Mouse (Mus musculus) midbrain, embryonic 11.5 days (tissue): ENCODE data around the gene Zfp715. TPM values are rescaled to one million over a fixed set of nuclear protein-coding genes. Genes with fewer than 3 reads are reported as not detected.
A peak's percentile ranks its signal among the peaks of the same experiment; 100 is the strongest.
"Not testable (repeated sequence)": the region's sequence is repeated elsewhere in the genome, so short reads cannot be mapped to it uniquely, and the experiment has no call there.

Source experiments
- ATAC-seq: fragments of 200-750 bp; cut with Nextera tagmentation; 2 replicates; pipeline ENCODE4 v1.8.0; 2017; ENCODE audit warnings: moderate TSS enrichment, moderate library complexity; ENCODE audit not compliant: low FRiP score
- DNase-seq: peaks from one replicate; pipeline ENCODE4 v3.0.0; 2015; ENCODE audit warnings: low spot score; ENCODE audit errors: missing footprints
- H3K27ac ChIP-seq: fragments of 300-500 bp; sonication (generic); 2 replicates; pipeline ENCODE4 v1.5.1; 2014; ENCODE audit warnings: low read depth, low read length
- H3K27me3 ChIP-seq: fragments of 300-500 bp; sonication (generic); 2 replicates; pipeline ENCODE4 v1.6.1; 2014; ENCODE audit warnings: mild to moderate bottlenecking, low read length, moderate library complexity, mixed read lengths; ENCODE audit not compliant: control insufficient read depth, insufficient read depth
- H3K36me3 ChIP-seq: fragments of 300-500 bp; sonication (generic); 2 replicates; pipeline ENCODE4 v1.6.1; 2014; ENCODE audit warnings: mild to moderate bottlenecking, low read length, moderate library complexity, mixed read lengths; ENCODE audit not compliant: control insufficient read depth, insufficient read depth
- H3K4me1 ChIP-seq: fragments of 300-500 bp; sonication (generic); 2 replicates; pipeline ENCODE4 v1.6.1; 2014; ENCODE audit warnings: low read length; ENCODE audit not compliant: control insufficient read depth, insufficient read depth
- H3K4me2 ChIP-seq: fragments of 300-500 bp; sonication (generic); 2 replicates; pipeline ENCODE4 v1.6.1; 2014; ENCODE audit warnings: mild to moderate bottlenecking, moderate library complexity
- H3K4me3 ChIP-seq: fragments of 300-500 bp; sonication (generic); 2 replicates; pipeline ENCODE4 v1.5.1; 2014; ENCODE audit warnings: low read depth, low read length
- H3K9ac ChIP-seq: fragments of 300-500 bp; sonication (generic); 2 replicates; pipeline ENCODE4 v1.6.1; 2014; ENCODE audit warnings: low read length
- H3K9me3 ChIP-seq: fragments of 300-500 bp; sonication (generic); 2 replicates; pipeline ENCODE4 v1.6.1; 2016; ENCODE audit warnings: low read length; ENCODE audit not compliant: control insufficient read depth
- whole genome bisulfite sequencing: fragments of 180-500 bp; shearing (Covaris S2); extraction: QIAGEN DNeasy Blood & Tissue Kit; methylation state at CpG from one replicate; pipeline ENCODE4 v1.1.7; 2014; 5-methylcytosine and 5-hydroxymethylcytosine counted together
- polyA plus RNA-seq: library from polyadenylated mRNA; unstranded; fragments of >200 nt; fragmentation: Nextera tagmentation; extraction: Ambion mirVana; gene quantifications from 2 replicates; pipeline ENCODE4 v1.2.1, GENCODE M21; 2014

The Zfp715 gene
- polyA plus RNA-seq = 14.9 and 15.7 TPM in 2 replicates

GRCm38 (mm10) chr7:43313013-43313428 lies at the start of gene Zfp715:
Zfp715 (minus strand) TSS chr7:43313294.
- ATAC-seq = peak; percentile 95
- Histone ChIP-seq H3K4me2 (peak within 1 kb of the TSS; percentile 74), H3K4me3 (peak within 1 kb of the TSS; percentile 76), H3K4me1 (peaks cover 8% of the 10 kb centered on the region), H3K9ac (peak within 1 kb of the TSS; percentile 78), H3K27ac (peak within 1 kb of the TSS; percentile 50; the same call in 1 of the 2 replicates), H3K36me3 (no peaks in the 10 kb centered on the region; the same call in 1 of the 2 replicates), H3K27me3 (no peaks in the 10 kb centered on the region), H3K9me3 (no peaks in the 10 kb centered on the region)
- peak; percentile 98 for DNase-seq
- WGBS = under 1% methylated on average over 33 of the region's 33 CpGs

- WGBS = 76% methylated on average over 4 of the region's 4 CpGs
Observed at GRCm38 (mm10) chr7:43362021-43362420, 48.9 kb upstream of the Zfp715 start.

GRCm38 (mm10) chr7:43361442-43361841 lies 48.3 kb upstream of the Zfp715 start:
- 86% methylated on average over 1 of the region's 1 CpGs for WGBS
- H3K9ac ChIP-seq = no peak overlapping the region
- H3K27ac ChIP-seq = no peak overlapping the region
- no peak for DNase-seq
- no peak overlapping the region for H3K4me3 ChIP-seq
- H3K9me3 ChIP-seq = no peaks in the 10 kb centered on the region
- no peaks in the 10 kb centered on the region for H3K36me3 ChIP-seq
- H3K4me2 ChIP-seq = no peak overlapping the region
- H3K4me1 ChIP-seq = no peaks in the 10 kb centered on the region
- no peak for ATAC-seq
- no peaks in the 10 kb centered on the region for H3K27me3 ChIP-seq

More at GRCm38 (mm10) chr7:43362021-43362420, 48.9 kb upstream of the Zfp715 start:
- H3K4me3 ChIP-seq = no peak overlapping the region
- H3K9ac ChIP-seq = no peak overlapping the region
- H3K9me3 ChIP-seq = no peaks in the 10 kb centered on the region
- H3K27ac ChIP-seq = no peak overlapping the region
- H3K4me1 ChIP-seq = no peaks in the 10 kb centered on the region
- no peaks in the 10 kb centered on the region for H3K27me3 ChIP-seq
- no peaks in the 10 kb centered on the region for H3K36me3 ChIP-seq
- H3K4me2 ChIP-seq = no peak overlapping the region
- DNase-seq (no peak), ATAC-seq (no peak)

GRCm38 (mm10) chr7:43358556-43358955 lies 45.5 kb upstream of the Zfp715 start:
- H3K4me2 ChIP-seq = no peak overlapping the region
- no peak overlapping the region for H3K4me3 ChIP-seq
- no peaks in the 10 kb centered on the region for H3K36me3 ChIP-seq
- H3K4me1 ChIP-seq = peaks cover 4% of the 10 kb centered on the region; the same call in 1 of the 2 replicates
- DNase-seq (no peak), ATAC-seq (no peak)
- no peak overlapping the region for H3K27ac ChIP-seq
- H3K9me3 ChIP-seq = no peaks in the 10 kb centered on the region
- no peak overlapping the region for H3K9ac ChIP-seq
- WGBS = 88% methylated on average over 3 of the region's 3 CpGs
- no peaks in the 10 kb centered on the region for H3K27me3 ChIP-seq

- H3K27ac ChIP-seq = no peak overlapping the region
- H3K9ac ChIP-seq = peak overlapping the region; percentile 43
- H3K36me3 ChIP-seq = no peaks in the 10 kb centered on the region
- ATAC-seq (peak; percentile 79), DNase-seq (peak; percentile 85)
- H3K4me2 ChIP-seq = peak overlapping the region; percentile 17; the same call in 1 of the 2 replicates
- H3K4me1 ChIP-seq = peaks cover 4% of the 10 kb centered on the region; the same call in 1 of the 2 replicates
- H3K4me3 ChIP-seq = no peak overlapping the region
- no peaks in the 10 kb centered on the region for H3K27me3 ChIP-seq
- H3K9me3 ChIP-seq = no peaks in the 10 kb centered on the region
- 10% methylated on average over 12 of the region's 12 CpGs for WGBS
Observed at GRCm38 (mm10) chr7:43354893-43355835, 42.1 kb upstream of the Zfp715 start.

- ATAC-seq (no peak), DNase-seq (no peak)
- Histone ChIP-seq H3K36me3 (no peaks in the 10 kb centered on the region), H3K4me1 (peaks cover 4% of the 10 kb centered on the region; the same call in 1 of the 2 replicates), H3K27ac (no peak overlapping the region), H3K9me3 (no peaks in the 10 kb centered on the region), H3K4me2 (no peak overlapping the region), H3K4me3 (no peak overlapping the region), H3K9ac (no peak overlapping the region), H3K27me3 (no peaks in the 10 kb centered on the region)
- 91% methylated on average over 4 of the region's 4 CpGs for WGBS
Observed at GRCm38 (mm10) chr7:43353758-43354157, 40.7 kb upstream of the Zfp715 start.

- Histone ChIP-seq H3K27me3 (no peaks in the 10 kb centered on the region), H3K36me3 (no peaks in the 10 kb centered on the region), H3K4me3 (no peak overlapping the region), H3K27ac (no peak overlapping the region), H3K4me1 (peaks cover 4% of the 10 kb centered on the region; the same call in 1 of the 2 replicates), H3K9me3 (no peaks in the 10 kb centered on the region), H3K4me2 (no peak overlapping the region), H3K9ac (no peak overlapping the region)
- DNase-seq (no peak), ATAC-seq (no peak)
- 72% methylated on average over 4 of the region's 4 CpGs for WGBS
Observed at GRCm38 (mm10) chr7:43353118-43353517, 40.0 kb upstream of the Zfp715 start.

GRCm38 (mm10) chr7:43351154-43351553 lies 38.1 kb upstream of the Zfp715 start, which contains the start of gene Siglecf:
Siglecf (plus strand) TSS chr7:43351341.
- H3K27ac ChIP-seq = no peak within 1 kb of the TSS
- no peaks in the 10 kb centered on the region for H3K9me3 ChIP-seq
- no peak within 1 kb of the TSS for H3K4me2 ChIP-seq
- H3K36me3 ChIP-seq = no peaks in the 10 kb centered on the region
- WGBS = 79% methylated on average over 3 of the region's 3 CpGs
- no peaks in the 10 kb centered on the region for H3K27me3 ChIP-seq
- no peak within 1 kb of the TSS for H3K9ac ChIP-seq
- ATAC-seq (no peak), DNase-seq (no peak)
- no peak within 1 kb of the TSS for H3K4me3 ChIP-seq
- H3K4me1 ChIP-seq = peaks cover 4% of the 10 kb centered on the region; the same call in 1 of the 2 replicates

GRCm38 (mm10) chr7:43349623-43350022 lies 36.5 kb upstream of the Zfp715 start:
- H3K4me1 ChIP-seq, DNase-seq, H3K27me3 ChIP-seq, H3K36me3 ChIP-seq, ATAC-seq, H3K9ac ChIP-seq, H3K4me2 ChIP-seq, H3K9me3 ChIP-seq, H3K27ac ChIP-seq, H3K4me3 ChIP-seq: not testable (repeated sequence)
- WGBS = 70% methylated on average over 5 of the region's 5 CpGs
